Mouse (Mus musculus) left cerebral cortex, postnatal 4 days (tissue): ENCODE data around the gene Timm13. TPM values are rescaled to one million over a fixed set of nuclear protein-coding genes. Genes with fewer than 3 reads are reported as not detected.
A peak's percentile ranks its signal among the peaks of the same experiment; 100 is the strongest.

ENCODE experiments used
- DNase-seq: peaks from one replicate; pipeline ENCODE4 v3.0.0-alpha.2; 2022
- intact Hi-C: fragments of 180-260 bp; cut with DNase I; formaldehyde crosslinking; loops from one replicate; pipeline ENCODE4 v1.15.1; 2025
- total RNA-seq, 2 experiments: library from RNA; stranded (reverse); gene quantifications; 2 replicates each; pipeline ENCODE4 v1.2.3; 2021

The Timm13 gene
- total RNA-seq, 2 experiments from 2014 or later, result 147 TPM

DNA sequence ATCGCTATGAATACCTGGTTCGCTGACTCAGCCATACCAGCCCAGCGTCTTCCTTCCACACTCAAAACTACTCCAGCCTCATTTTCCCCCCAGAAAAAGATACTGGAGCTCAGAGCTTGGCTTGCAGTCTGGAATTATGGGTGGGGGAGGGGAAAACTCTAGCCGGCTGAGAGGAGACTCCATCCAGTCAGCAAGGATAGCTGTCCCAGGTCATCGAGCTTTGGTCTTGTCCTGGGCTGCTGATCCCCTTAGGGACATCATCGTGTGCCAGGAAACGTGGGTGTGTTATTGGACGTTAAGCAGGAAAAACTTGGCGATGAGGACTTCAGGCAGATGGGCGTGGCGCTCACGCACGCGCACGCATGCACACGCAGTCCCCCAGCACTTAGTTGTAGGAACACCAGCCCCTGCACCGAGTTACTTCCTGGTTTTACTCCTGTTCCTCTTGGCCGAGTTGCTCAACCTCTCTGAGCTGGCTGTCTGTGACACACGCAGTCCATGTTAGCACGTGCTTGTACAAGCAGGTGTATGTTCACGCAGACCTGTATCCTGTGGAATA, 32.7 kb upstream of the Timm13 start:
- intact Hi-C loops, result no loop called here
- DNase-seq, result no peak

DNA sequence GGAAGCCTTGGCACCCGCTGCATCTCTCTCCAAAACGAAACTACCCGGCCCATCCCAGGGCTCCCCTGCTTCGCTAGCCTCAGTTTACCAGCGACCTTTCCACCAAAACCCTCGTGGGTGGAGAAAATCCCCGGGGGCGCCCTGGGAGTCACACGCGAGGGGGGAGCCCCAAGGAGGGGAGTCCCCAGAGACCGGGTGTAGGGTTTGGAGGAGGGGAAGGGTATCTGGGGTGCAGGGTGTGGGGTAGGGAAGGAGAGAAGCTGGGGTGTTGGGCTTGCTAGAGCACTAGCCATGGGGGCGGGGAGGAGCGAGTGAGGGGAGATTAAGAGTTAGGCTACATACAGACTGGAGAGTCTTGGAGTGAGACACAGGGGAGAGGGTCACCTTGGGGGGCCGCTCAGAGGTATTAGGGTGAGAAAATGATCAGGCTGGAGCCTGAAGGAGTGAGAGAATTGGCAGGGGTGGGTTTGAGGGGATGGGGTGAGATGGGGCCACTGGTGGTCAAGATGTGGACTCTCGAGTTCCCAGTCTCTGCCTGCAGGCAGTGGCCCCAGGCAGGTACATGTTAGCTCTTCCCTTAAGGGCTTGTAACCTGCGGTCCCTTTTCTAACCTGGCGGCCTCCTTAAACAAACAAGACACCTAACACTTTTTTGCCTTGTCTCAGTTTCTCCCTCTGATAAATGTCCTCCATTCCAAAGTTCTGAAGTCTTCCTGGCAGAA, 32.1 kb upstream of the Timm13 start:
- intact Hi-C loops, result no loop called here

DNA sequence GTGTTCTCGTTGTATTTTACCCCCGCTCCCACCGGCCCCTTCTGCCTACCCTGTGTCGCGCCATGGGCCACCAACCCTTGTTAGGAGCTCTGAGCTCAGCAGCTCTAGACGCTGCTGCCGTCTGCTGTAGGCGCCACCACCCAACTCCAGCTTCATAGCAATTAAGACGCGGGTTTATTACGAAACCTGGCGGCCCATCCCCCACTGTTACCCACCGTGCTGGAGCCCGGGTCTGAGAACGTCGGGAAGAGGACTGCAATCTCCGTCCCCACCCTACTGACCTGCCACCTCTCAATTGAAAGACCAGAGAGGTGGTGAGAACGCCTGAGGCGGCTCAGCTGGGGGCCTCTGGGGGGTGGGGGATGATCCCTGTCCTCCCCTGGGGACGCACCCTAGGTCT, 31.4 kb upstream of the Timm13 start:
- intact Hi-C loops, result no loop called here
- peak; percentile 46 for DNase-seq

More for the DNA sequence above, 32.1 kb upstream of the Timm13 start:
- no peak for DNase-seq

DNA sequence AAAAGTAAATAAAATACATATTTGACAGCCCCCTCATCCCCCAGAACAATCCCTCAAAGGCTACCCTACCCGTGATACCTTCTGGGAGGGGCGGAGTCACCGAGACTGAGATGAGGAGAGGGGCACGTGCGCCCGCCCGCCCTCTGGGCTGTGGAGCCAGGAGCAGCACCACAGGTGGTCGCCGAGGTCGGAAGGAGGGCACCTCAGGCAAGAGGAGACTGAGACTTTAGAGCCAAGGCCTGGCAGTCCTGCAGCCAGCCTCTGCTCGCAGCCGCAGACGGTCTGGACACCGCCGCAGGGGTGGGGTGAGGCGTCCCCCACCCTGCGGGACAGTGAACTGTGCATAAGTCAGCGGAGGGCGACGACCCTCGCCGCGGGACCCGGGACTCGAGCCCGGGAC, 30.9 kb upstream of the Timm13 start:
- intact Hi-C loops, result no loop called here
- peak; percentile 42 for DNase-seq

DNA sequence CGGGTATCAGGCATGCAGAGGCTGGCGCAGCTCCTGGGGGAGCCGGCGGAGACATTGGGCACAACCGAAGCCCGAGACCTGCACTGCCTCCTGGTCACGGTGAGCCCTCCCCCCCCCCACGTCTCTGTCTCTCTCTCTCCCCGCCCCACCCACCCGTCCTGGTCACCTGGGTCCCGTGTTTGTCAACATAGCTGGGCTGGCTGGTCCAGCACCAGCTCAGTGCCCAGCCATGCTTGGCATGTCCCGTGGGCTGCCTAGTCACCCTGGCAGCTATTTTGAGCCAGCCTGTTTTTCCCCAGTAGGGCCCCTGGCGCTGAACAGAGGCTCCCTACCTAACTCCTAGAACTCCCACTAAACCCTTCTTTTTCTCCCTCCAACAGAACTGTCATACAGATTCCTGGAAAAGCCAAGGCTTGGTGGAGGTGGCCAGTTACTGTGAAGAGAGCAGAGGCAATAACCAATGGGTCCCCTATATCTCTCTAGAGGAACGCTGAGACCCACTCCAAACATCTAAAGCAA, 30.4 kb upstream of the Timm13 start:
- peak; percentile 31 for DNase-seq
- intact Hi-C loops, result no loop called here

DNA sequence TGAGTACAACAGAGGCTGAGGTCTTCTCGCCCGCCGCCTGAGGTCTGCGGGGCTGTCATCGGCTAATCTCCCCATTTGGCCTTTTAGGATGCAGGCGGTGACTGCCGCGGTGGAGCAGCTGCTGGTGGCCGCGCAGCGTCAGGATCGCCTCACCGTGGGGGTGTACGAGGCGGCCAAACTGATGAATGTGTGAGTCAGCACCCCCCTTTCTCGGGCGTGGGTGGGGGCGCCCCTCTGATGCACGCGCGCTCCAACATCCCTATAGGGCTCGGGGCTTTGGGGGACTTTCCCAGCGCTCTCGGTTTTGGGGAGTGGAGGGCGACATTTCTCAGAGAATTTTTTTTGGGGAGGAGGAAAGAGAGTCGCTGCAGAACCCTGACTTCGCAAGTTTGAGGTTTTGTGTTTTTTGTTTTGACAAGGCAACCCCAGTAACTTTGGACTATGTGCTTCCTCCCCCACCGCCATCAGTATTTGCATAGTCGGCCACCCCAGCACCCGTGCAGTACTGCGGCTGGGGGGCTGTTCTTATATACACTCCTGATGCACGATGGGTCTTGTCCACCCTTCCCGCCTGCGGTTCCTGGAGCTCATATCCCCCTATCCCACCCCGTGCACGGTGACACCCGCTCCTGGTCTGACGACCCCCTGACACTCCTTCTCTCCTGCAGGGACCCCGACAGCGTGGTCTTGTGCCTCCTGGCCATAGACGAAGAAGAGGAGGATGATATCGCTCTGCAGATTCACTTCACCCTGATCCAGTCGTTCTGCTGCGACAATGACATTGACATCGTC, 29.8 kb upstream of the Timm13 start:
- intact Hi-C loops, result no loop called here
- DNase-seq, result peak; percentile 60

DNA sequence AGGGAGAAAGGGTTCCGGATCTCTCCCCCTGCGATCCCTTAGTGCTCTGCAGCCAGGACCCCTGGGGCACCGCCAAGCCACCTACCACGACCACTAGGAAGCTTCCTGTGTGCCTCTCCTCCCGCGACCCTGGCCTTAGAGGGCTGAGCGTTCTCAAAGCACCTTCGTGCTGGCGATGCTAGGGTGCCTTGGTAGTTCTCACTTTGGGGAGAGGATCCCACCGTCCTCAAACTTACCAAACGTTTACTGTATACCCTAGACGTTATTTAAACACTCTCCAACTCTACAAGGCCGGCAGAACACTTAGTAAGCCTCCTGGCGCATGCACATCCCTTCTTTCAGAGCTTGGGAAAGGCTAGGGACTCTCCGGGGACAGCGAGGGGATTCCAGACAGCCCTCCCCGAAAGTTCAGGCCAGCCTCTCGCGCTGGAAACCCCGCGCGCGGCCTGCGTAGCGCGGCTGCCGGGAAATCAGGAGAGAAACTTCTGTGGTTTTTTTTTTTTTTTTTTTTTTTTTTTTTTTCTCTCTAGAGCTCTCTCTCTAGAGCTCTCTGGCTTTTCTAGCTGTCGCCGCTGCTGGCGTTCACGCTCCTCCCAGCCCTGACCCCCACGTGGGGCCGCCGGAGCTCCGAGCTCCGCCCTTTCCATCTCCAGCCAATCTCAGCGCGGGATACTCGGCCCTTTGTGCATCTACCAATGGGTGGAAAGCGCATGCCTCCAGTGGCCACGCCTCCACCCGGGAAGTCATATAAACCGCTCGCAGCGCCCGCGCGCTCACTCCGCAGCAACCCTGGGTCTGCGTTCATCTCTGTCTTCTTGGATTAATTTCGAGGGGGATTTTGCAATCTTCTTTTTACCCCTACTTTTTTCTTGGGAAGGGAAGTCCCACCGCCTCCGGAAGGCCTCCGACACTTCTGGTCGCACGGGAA, 28.8 kb upstream of the Timm13 start, which contains the start of gene Gadd45b:
Gadd45b (plus strand) TSS at position 775 of the 928 bp plus-strand sequence.
- intact Hi-C loops, result loop anchor here (2.0 kb wide), 1 partner anchor 61 kb away; no protein-coding TSS in a partner anchor

DNA sequence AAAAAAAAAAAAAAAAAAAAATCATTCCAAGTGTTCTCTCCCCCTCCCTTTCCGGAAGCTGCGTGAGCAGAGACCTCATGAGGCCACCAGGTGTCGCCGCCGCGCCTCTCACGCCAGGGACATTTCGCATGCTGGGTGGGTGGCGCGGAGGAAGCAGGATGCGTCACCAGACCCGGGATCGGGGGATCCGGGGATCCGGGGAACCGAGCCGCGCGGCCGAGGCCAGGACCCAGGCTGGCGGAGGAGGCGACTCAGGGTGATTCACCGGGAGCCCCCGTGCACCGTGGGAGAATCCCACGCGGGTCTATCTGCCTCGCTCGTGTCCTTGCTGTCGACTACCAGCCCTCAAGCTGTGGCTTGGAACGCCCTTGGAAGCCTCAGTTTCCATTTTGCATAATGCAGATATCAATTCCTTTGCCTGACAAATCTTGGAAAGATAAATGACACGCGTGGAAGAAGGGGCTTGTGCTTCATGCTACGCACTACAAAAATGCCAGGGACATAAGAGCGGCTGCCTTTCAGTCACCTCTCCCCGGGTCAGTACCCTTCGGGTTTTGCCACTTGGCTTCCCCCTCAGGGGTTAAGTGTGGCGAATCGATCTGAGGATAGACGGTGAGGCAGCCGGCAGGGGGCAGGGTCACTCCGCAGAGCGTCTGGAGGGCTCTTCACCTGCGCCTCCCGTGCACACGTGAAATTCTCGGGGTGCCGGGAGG, 28.0 kb upstream of the Timm13 start:
- intact Hi-C loops, result loop anchor here (2.0 kb wide), 1 partner anchor 62 kb away; no protein-coding TSS in a partner anchor
- peak; percentile 92 for DNase-seq

More for the DNA sequence above, 28.8 kb upstream of the Timm13 start, which contains the start of gene Gadd45b:
- DNase-seq, result peak; percentile 99

DNA sequence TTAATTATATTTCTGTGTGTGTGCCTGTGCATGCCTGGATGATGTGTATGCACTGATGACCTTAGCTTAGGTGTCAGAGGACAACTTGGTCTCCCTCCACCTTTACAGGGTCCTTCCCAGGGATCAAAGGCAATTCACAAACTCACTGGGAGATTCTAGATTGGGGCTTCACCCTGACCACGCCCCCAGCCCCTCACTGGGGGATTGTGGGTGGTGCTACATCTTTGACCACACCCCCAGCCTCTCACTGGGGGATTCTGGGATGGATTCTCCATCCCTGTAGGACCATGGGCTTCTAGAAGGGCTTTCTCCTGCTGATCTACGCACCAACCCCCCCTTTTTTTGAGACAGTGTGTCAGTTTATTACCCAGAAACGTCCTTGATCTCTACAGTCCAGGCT, 24.7 kb upstream of the Timm13 start:
- no peak for DNase-seq
- intact Hi-C loops, result no loop called here

DNA sequence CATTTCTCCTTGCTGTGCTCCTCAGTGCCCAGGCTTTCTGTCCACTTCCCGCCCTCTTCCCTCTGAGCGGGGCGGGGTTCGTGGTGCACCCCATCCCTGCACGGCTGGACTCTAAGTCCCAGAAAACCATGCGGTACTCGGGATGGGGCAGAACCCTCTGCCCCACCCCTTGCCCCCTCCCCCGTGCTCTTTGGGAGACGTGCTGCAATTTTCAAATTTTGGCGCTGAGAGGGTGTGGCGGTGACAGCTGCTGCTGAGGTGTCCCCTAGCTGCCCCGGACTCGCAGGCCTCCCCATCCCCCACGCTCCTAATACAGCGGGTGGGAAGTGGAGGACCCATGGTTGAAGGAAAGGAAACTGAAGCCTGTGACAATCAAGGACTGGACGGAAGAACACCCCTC, 21.2 kb upstream of the Timm13 start:
- intact Hi-C loops, result no loop called here
- peak; percentile 62 for DNase-seq

DNA sequence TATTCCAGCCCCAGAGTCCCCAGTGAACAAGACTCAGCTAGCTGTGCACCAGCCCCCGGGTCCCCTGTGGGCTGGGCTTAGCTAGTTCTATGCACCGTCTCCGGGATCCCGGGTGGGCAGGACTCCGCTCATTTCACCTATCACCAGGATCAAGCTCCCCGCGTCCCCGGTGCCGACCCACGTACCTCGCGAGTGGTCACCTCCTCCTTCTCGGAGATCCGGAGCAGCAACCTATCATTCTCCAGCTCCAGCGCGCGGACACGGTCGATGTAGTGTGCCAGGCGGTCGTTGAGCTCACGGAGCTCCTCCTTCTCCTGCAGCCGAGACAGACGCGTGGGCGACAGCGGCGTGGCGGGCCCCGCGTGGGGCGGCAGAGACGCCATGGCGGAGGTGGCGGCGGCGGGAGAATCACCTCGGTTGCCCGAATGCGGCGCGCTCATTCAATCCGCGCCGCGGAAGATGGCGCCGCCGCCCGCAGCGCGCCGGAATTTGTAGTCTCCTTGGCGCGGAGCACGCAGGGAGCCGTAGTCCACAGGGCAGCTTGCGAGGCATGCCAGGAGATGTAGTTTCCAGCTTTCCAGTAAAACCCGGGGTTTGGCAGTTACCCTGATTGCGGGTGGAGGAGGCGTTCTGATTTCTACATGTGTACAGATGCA, 17.1 kb upstream of the Timm13 start, which contains the start of gene Lmnb2:
Lmnb2 (minus strand) TSS at position 467 of the 656 bp plus-strand sequence.
- intact Hi-C loops, result no loop called here
- peak; percentile 87 for DNase-seq

DNA sequence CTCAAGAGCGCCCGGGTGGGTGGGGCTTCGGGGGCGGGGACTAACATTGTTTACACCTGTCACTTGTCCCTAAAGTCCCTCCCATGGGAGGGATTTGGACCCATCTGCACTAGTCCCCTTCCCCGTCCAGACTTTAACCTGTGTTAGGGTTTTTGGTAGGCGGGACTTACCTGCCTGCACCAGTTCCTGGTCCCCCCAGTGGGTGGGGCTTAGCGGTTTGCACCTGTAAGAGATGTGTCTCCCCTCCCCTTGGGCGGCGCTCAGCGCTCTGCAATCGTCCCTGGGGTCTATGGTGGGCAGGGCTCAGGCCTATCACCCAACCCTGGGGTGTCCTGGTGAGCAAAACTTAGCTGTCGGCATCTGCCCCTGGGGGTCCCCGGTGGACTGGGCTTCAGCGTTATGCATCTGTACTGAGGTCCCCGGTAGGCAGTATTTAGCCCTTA, 16.6 kb upstream of the Timm13 start:
- no peak for DNase-seq
- intact Hi-C loops, result no loop called here

DNA sequence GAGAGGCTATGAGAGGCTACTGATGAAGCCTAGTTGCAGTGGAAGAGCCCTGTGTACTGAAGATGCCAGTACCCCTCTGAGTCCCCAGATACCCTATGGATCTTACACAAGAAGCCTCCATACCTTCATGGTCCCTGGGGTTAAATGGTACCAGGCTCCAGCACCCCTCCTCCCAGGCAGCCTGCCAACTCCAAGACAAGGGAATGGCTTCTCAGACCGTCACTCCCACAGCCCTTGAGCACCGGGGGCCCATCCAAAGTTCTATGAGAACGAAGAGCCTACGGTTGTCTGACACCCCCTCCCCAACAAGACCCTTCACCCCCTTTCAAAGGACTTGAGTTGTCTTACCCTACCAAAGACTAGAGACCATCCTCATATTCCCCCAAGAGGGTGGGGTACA, 15.0 kb upstream of the Timm13 start:
- intact Hi-C loops, result no loop called here
- no peak for DNase-seq

DNA sequence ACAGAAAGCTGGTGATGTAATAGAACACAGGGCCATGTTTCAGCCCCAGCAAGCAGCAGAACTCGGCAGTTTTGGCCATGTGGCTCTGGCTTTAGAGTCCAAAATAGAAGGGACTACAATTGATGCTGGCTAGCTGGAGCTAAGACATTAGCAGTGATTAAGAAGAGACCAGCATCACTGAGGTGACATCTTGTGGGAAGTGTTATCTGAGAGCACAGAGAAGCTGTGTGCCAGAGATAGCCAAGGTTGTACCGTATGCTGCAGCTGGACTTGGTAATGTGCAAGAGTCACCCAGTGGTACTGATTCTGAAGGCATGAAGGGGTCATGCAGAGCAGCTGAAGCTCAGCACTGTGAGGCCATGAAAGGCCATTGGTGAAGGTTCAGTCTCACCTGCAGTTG, 14.5 kb upstream of the Timm13 start:
- no peak for DNase-seq
- intact Hi-C loops, result no loop called here

DNA sequence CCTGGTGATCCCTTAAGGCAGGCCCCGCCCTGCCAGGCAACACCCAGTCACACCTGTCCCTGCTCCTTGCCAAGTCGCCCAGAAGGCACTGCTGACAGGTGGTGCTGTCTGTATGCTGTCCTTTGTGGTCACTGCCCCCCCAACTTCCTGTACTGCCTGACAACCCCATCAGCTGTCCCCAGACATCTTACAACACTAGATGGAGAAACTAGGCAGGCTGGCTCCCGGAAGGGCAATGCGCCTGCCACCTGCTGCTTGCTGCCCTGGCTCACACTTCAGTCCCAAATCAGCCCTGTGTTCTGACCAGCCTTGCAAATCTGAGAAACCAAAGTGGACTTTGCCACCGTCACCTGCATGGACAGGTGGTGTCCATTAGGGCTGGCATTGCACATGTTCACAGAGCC, 13.5 kb upstream of the Timm13 start:
- no peak for DNase-seq
- intact Hi-C loops, result no loop called here

DNA sequence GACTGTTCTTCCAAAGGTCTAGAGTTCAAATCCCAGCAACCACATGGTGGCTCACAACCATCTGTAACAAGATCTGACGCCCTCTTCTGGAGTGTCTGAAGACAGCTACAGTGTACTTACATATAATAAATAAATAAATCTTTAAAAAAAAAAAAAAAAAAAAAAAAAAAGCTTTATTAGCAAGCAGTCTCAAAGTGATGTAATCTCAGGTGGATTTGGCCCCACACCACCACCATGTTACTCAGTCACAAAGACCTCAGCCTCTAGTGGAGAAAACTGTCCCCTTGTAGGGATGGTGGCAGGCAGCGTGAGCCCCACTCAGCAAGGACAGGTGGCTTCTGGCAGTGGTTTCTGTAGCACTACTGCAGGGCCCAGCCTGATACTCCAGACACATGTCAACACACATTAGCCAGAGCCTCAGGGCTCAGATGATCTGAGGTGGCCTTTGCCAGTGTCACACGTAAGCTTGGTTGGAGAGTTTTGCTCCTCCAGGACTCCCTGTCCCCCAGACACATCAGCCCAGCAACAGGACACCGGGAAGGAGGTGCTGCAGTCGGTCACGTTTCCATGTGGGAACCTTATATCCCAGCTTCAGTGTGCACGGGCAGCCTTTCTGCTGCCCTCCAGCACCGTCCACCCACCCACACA, 12.7 kb upstream of the Timm13 start:
- DNase-seq, result no peak
- intact Hi-C loops, result no loop called here

DNA sequence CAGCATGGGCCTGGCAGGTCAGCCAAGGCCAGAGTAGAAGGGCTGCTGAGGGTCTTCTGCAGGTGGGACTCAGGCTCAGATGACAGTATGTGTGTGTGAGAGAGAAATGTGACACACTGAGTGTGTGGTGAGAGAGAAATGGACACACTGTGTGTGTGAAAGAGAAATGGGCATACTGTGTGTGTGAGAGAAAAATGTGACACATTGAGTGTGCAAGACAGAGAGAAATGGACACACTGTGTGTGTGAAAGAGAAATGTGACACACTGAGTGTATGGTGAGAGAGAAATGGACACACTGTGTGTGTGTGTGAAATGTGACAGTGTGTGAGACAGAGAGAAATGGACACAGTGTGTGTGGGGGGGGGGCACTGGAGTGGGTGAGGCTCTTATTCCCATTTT, 11.1 kb upstream of the Timm13 start:
- no peak for DNase-seq
- intact Hi-C loops, result no loop called here

DNA sequence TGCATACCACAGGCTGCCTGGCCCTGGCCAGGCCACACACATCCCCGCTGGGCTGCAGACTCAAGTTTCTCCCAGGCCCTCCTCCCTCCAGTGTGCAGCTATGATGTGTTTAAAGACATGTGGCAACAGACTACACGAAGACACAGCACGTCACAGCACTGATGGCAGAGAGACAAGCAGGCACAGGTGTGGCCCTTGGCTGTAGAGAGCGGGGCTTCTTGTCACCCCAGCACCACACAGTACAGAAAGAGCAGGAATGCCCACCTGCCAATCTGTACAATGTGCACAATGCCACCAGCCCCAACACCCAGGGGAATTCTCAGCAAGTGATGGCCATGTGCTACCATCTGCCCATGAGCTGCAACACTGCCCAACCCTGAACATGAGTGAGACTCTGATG, 10.6 kb upstream of the Timm13 start:
- no peak for DNase-seq
- intact Hi-C loops, result no loop called here
